In genomic region chr9:79648587-79648986, GRCm38 (mm10) we compare ENCODE assay signal across 12 mouse cellular contexts.
DNase-seq lines count a peak whose midpoint lies in the region; ATAC-seq lines count a peak whose summit lies in the region.
"Had no signal": no experiment of that assay in that cellular context is flagged by ENCODE, and none has a peak within 500 bp of the region (broad histone marks: within the 10 kb centered on the region; RNA-seq: fewer than 3 reads in every experiment).

No protein-coding gene starts in this region.

- H3K4me2 ChIP-seq in forebrain, embryonic 13.5 days = no peak overlapping the region
- H3K4me2 ChIP-seq in forebrain, embryonic 12.5 days = no peak overlapping the region
- no peak overlapping the region; the same call in 1 of the 2 replicates for H3K4me2 ChIP-seq in forebrain, embryonic 16.5 days (ENCODE audit: low read length)
- H3K4me2 ChIP-seq: intestine, embryonic 15.5 days; liver, embryonic 13.5 days had no signal

- H3K4me1 ChIP-seq in forebrain, embryonic 13.5 days = no peaks in the 10 kb centered on the region
- H3K4me1 ChIP-seq in forebrain, embryonic 12.5 days = no peaks in the 10 kb centered on the region
- H3K4me1 ChIP-seq in forebrain, embryonic 16.5 days (replicated peaks; ENCODE audit: control insufficient read depth, insufficient read depth, low read length) = no peaks in the 10 kb centered on the region
- H3K4me1 ChIP-seq: intestine, embryonic 15.5 days; liver, embryonic 13.5 days had no signal

- peak; percentile 36; the same call in 1 of the 2 replicates for ATAC-seq in forebrain, embryonic 13.5 days
- ATAC-seq in forebrain, embryonic 12.5 days (ENCODE audit: low FRiP score) = no peak
- ATAC-seq in forebrain, embryonic 16.5 days = peak; percentile 63
- ATAC-seq: intestine, embryonic 15.5 days had no signal

- peak; percentile 3 for DNase-seq in lung, postnatal 25 days (ENCODE audit: low spot score)
- no peak for DNase-seq in lung, postnatal 4 days
- peak; percentile 8 to 35 for DNase-seq in layer of hippocampus, postnatal 14 days (ENCODE audit: low spot score in 2 of 2)
- DNase-seq in spleen, postnatal 36 days (ENCODE audit: low spot score in 2 of 2) = no peak
- DNase-seq in gastrocnemius, postnatal 25 days = no peak
- DNase-seq: kidney, postnatal 14 days; liver, embryonic 13.5 days had no signal

- H3K27me3 ChIP-seq in forebrain, embryonic 13.5 days = no peaks in the 10 kb centered on the region
- H3K27me3 ChIP-seq in forebrain, embryonic 12.5 days = no peaks in the 10 kb centered on the region
- no peaks in the 10 kb centered on the region for H3K27me3 ChIP-seq in forebrain, embryonic 16.5 days (replicated peaks; ENCODE audit: control insufficient read depth, insufficient read depth, low read length)
- H3K27me3 ChIP-seq: intestine, embryonic 15.5 days; liver, embryonic 13.5 days had no signal

- H3K27ac ChIP-seq in forebrain, embryonic 13.5 days = no peak overlapping the region
- H3K27ac ChIP-seq in forebrain, embryonic 12.5 days = no peak overlapping the region
- H3K27ac ChIP-seq in forebrain, embryonic 16.5 days (ENCODE audit: low read length) = no peak overlapping the region
- H3K27ac ChIP-seq: intestine, embryonic 15.5 days; liver, embryonic 13.5 days had no signal

- H3K36me3 ChIP-seq in forebrain, embryonic 13.5 days (ENCODE audit: poor library complexity, severe bottlenecking) = no peaks in the 10 kb centered on the region
- no peaks in the 10 kb centered on the region for H3K36me3 ChIP-seq in forebrain, embryonic 12.5 days (replicated peaks)
- no peaks in the 10 kb centered on the region for H3K36me3 ChIP-seq in forebrain, embryonic 16.5 days (ENCODE audit: control insufficient read depth, insufficient read depth)
- H3K36me3 ChIP-seq: liver, embryonic 13.5 days had no signal

- H3K9ac ChIP-seq in forebrain, embryonic 13.5 days = no peak overlapping the region
- no peak overlapping the region for H3K9ac ChIP-seq in forebrain, embryonic 12.5 days
- no peak overlapping the region for H3K9ac ChIP-seq in forebrain, embryonic 16.5 days (replicated peaks; ENCODE audit: low read depth, low read length)
- H3K9ac ChIP-seq: intestine, embryonic 15.5 days; liver, embryonic 13.5 days had no signal

- WGBS in forebrain, embryonic 13.5 days = 77% methylated on average over 9 of the region's 9 CpGs
- 84% methylated on average over 9 of the region's 9 CpGs for WGBS in forebrain, embryonic 12.5 days
- WGBS in forebrain, embryonic 16.5 days = 55% methylated on average over 9 of the region's 9 CpGs

- H3K9me3 ChIP-seq in forebrain, embryonic 13.5 days (replicated peaks) = no peaks in the 10 kb centered on the region
- H3K9me3 ChIP-seq in forebrain, embryonic 12.5 days = no peaks in the 10 kb centered on the region
- no peaks in the 10 kb centered on the region for H3K9me3 ChIP-seq in forebrain, embryonic 16.5 days (ENCODE audit: control insufficient read depth, low read length)
- H3K9me3 ChIP-seq: intestine, embryonic 15.5 days; liver, embryonic 13.5 days had no signal

- no peak overlapping the region for H3K4me3 ChIP-seq in forebrain, embryonic 13.5 days
- no peak overlapping the region for H3K4me3 ChIP-seq in forebrain, embryonic 12.5 days (replicated peaks)
- H3K4me3 ChIP-seq in forebrain, embryonic 16.5 days (replicated peaks; ENCODE audit: low read length) = no peak overlapping the region
- H3K4me3 ChIP-seq: erythroblast, embryonic 14.5 days; intestine, embryonic 15.5 days; liver, embryonic 13.5 days had no signal

Comparison
In these comparisons a context has a peak if more than half of its experiments do, and no peak if none do; other contexts are left out.
1. DNase-seq: peak in lung, postnatal 25 days (single experiment) and layer of hippocampus, postnatal 14 days (2 of 2); none in lung, postnatal 4 days (0 of 2), spleen, postnatal 36 days (0 of 2) and gastrocnemius, postnatal 25 days (single experiment).